Mouse (Mus musculus) limb, embryonic 10.5 days (tissue): ENCODE data around the gene Zc3h18. TPM values are rescaled to one million over a fixed set of nuclear protein-coding genes. Genes with fewer than 3 reads are reported as not detected.

Experiments
- DNase-seq: peaks from one replicate; pipeline ENCODE4 v3.0.0-alpha.2; 2017; ENCODE audit warnings: low spot score
- H3K27ac ChIP-seq: fragments of 300-500 bp; sonication (generic); 2 replicates; pipeline ENCODE4 v1.5.1; 2016; ENCODE audit warnings: mild to moderate bottlenecking
- H3K27me3 ChIP-seq: fragments of 300-500 bp; sonication (generic); 2 replicates; pipeline ENCODE4 v1.6.1; 2016; ENCODE audit warnings: low read depth, mild to moderate bottlenecking; ENCODE audit not compliant: poor library complexity, severe bottlenecking
- H3K36me3 ChIP-seq: fragments of 300-500 bp; sonication (generic); 2 replicates; pipeline ENCODE4 v1.6.1; 2016; ENCODE audit warnings: mild to moderate bottlenecking, moderate library complexity
- H3K4me1 ChIP-seq: fragments of 300-500 bp; sonication (generic); 2 replicates; pipeline ENCODE4 v1.6.1; 2016
- H3K4me3 ChIP-seq: fragments of 300-500 bp; sonication (generic); 2 replicates; pipeline ENCODE4 v1.5.1; 2016; ENCODE audit warnings: mild to moderate bottlenecking, moderate library complexity
- H3K9me3 ChIP-seq: fragments of 300-500 bp; sonication (generic); replicated peaks from 2 replicates; pipeline ENCODE4 v1.6.1; 2016; ENCODE audit warnings: mild to moderate bottlenecking
- WGBS: fragments of 180-500 bp; shearing (Covaris S2); methylation state at CpG from one replicate; pipeline ENCODE4 v1.1.7; 2016; 5-methylcytosine and 5-hydroxymethylcytosine counted together
- polyA plus RNA-seq: library from polyadenylated mRNA; unstranded; fragments of >200 nt; fragmentation: Nextera tagmentation; extraction: Ambion mirVana; gene quantifications from 2 replicates; pipeline ENCODE4 v1.2.1, GENCODE M21; 2016

Gene Zc3h18
- polyA plus RNA-seq, 1 experiment from 2014 or later = 84.2 TPM

DNA sequence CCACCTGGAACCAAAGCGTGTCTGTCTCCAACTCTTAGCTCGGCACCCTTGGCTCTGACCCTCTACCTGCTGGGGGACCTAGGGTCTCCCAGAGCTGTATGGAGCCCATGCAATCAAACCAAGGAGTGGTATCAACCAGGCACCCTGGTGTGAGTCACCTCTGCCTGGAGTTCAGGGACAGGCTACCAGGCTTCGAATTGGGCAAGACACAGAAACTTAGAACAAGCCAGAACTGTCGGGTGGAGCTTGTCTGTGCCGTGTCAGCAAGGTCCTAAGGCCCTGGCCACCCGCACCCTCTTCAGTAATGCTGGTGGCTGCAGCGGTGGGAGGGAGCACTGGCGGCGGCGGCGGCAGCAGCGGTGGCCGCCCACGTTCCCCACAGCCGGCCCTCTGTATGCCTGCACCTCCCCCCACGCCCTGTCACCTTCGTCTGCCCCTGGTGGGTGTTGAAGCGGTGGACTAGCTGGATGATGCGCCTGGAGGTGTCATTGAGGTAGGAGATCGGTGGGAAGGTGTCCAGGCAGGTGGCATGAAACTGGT, 60.2 kb downstream of the Zc3h18 start:
- peaks cover 71% of the 10 kb centered on the region for H3K36me3 ChIP-seq
- H3K4me3 ChIP-seq = no peak overlapping the region
- WGBS = 89% methylated on average over 20 of the region's 20 CpGs

DNA sequence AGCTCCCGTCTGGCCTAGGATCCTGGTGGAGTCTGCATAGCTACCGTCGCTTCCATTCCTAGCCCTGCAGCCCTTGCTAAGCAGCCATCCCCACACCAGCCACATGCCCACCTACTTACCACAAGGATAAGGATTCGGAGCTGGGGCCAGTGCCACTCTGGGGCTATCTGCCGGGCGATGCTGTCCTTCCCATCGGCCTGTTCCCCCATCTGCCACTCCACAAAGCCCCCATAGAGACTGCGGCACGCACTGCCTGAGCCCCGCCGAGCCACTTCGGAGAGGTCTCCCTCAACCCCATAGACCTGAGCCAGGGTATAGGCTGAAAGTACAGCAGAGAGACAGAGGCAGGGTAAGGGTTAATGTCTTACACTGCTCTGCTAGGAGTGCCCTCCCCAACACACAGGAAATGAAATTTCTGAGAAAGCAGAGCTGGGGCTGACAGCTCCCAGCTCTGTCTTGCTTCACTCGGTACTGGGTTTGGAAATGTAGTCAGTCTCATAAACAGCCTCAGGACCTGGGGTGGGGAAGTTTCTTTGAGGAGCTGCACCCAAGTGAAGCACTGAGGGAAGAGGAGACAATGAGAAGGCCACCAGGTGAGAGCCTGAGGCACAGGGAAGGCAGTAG, 61.4 kb downstream of the Zc3h18 start:
- H3K4me3 ChIP-seq = no peak overlapping the region
- DNase-seq = no peak
- H3K27me3 ChIP-seq = no peaks in the 10 kb centered on the region
- H3K4me1 ChIP-seq = peaks cover 25% of the 10 kb centered on the region
- H3K9me3 ChIP-seq = no peaks in the 10 kb centered on the region
- peaks cover 71% of the 10 kb centered on the region for H3K36me3 ChIP-seq
- H3K27ac ChIP-seq = peak overlapping the region; percentile 50
- WGBS = 90% methylated on average over 13 of the region's 13 CpGs

More for the DNA sequence above, 60.2 kb downstream of the Zc3h18 start:
- H3K27me3 ChIP-seq = no peaks in the 10 kb centered on the region
- no peaks in the 10 kb centered on the region for H3K9me3 ChIP-seq
- no peak for DNase-seq
- no peak overlapping the region for H3K27ac ChIP-seq
- H3K4me1 ChIP-seq = peaks cover 30% of the 10 kb centered on the region

DNA sequence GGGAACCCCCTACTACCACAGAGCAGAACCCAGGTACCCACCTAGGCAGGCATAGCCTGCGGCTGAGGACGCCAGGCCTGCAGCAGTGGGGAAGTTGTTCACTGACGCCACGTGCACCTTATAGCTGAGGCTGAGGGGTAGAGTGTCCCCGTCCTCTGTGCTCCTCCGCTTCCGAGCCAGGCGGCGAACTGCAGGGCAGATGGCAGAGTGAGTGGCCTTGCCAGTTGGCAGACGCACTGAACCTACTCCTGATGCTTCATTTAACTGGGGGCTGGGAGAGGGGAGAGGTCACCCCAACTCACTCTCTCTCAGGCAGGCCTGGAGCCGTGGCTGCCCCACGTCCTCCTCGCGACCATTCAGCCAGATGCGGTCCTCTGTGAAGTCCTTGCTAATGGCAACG, 62.9 kb downstream of the Zc3h18 start:
- DNase-seq = no peak
- 97% methylated on average over 16 of the region's 16 CpGs for WGBS
- H3K4me1 ChIP-seq = peaks cover 23% of the 10 kb centered on the region
- H3K36me3 ChIP-seq = peaks cover 58% of the 10 kb centered on the region
- H3K27ac ChIP-seq = no peak overlapping the region
- H3K4me3 ChIP-seq = no peak overlapping the region
- H3K9me3 ChIP-seq = no peaks in the 10 kb centered on the region
- H3K27me3 ChIP-seq = no peaks in the 10 kb centered on the region

DNA sequence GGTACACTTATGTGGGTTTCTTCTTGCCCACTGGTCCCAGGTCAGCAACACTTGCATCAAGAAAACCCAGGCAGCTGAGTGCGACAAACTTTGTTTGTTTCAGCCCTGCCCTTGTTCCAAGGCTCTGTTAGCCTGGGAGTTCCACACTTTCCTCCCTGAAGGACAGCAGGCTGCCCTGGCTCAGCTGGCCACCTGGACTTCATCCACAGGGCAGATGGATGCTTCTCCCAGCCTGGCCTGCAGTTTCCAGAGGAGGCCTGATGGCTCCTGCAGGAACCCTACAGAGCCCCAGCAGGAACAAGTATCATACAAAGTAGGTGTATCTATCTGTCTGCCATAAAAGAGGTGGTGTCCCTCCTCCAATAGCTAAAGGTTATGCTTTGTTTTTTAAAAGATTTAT, 64.9 kb downstream of the Zc3h18 start:
- Histone ChIP-seq H3K4me3 (no peak overlapping the region), H3K27ac (no peak overlapping the region), H3K27me3 (no peaks in the 10 kb centered on the region), H3K36me3 (peaks cover 38% of the 10 kb centered on the region), H3K9me3 (no peaks in the 10 kb centered on the region), H3K4me1 (peaks cover 38% of the 10 kb centered on the region)
- no peak for DNase-seq
- 97% methylated on average over 1 of the region's 1 CpGs for WGBS

DNA sequence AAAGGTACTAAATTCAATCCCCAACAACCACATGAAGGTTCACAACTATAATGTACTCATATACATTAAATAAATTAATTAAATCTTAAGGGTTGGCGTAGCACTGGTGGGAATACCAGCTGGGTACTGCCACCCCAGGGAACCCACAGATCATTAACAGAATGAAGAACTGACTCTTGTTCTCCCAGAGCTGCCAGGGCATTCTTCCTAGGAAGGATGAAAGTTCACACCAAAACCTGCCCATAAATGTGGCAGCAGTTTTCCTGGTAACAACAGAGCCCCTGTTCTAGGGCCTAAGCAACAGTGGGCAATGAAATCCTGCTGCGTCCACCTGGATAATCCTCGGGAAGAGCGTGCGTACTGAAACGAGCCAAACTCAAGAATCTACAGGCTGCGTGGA, 65.9 kb downstream of the Zc3h18 start:
- H3K9me3 ChIP-seq = no peaks in the 10 kb centered on the region
- H3K27me3 ChIP-seq = no peaks in the 10 kb centered on the region
- DNase-seq = no peak
- H3K27ac ChIP-seq = peak overlapping the region; percentile 94
- peaks cover 37% of the 10 kb centered on the region for H3K4me1 ChIP-seq
- H3K4me3 ChIP-seq = peak overlapping the region; percentile 69
- WGBS = 30% methylated on average over 7 of the region's 7 CpGs
- peaks cover 28% of the 10 kb centered on the region for H3K36me3 ChIP-seq

DNA sequence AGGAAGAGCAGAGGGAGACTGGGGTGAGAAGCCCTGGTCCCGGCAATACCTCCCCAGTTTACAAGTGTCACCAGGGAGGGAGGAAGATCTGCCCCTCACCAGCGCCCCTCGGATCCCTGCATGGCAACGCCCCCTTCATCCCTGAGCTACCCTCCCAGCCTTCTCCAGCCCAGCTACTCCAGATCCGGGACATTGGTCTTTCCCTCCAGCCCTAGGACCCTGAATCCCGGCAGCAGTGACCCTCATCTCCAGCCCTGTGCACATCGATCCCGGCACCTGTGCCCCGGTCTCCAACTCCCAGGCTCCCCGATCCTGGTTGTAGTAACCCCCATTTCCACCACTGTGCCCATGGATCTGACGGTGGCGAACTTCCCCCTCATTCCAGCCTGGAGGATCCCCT, 66.4 kb downstream of the Zc3h18 start:
- no peak for DNase-seq
- H3K36me3 ChIP-seq = peaks cover 24% of the 10 kb centered on the region
- no peaks in the 10 kb centered on the region for H3K9me3 ChIP-seq

DNA sequence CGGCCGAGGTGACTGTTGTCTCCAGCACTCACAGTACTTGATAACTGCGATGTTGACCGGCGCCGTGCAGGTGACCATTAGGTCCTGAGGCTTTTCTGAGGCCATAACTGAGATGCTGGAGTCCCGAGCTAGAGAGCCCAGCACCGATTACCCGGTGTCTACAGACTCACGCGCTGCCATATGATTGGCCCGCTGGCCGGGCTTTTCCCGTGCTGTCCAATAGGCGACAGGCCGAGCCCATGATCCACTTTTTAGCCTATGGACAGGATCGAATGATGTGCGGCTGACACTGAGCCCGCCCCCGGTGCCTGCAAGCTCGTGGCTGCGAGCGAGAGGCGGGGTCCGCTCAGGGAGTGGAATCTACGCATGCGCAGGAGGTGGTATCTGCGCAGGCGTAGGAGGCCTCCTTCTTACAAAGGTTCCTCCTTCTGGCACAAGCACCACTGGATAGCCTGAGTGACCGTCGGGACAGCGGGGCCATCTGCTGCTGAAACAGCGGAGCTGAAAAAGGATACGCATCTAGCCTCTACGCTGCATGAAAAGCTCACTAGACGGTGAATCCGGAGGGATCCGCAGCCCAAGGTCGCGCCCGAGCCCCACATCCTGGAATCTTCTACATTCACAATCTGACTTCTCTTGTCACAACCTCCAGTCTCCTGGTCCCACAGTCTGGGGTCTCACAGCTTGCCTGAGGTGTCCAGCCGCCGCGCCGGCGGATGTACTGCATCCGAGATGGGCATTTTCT, 67.0 kb downstream of the Zc3h18 start, which contains the start of gene Mvd:
Gene Mvd, minus strand, starts transcription at position 161 of the 745 bp plus-strand sequence.
- H3K4me1 ChIP-seq = peaks cover 28% of the 10 kb centered on the region
- H3K27me3 ChIP-seq = no peaks in the 10 kb centered on the region
- under 1% methylated on average over 47 of the region's 47 CpGs for WGBS

More for the DNA sequence above, 66.4 kb downstream of the Zc3h18 start:
- peak overlapping the region; percentile 69 for H3K4me3 ChIP-seq
- no peaks in the 10 kb centered on the region for H3K27me3 ChIP-seq
- H3K4me1 ChIP-seq = peaks cover 33% of the 10 kb centered on the region
- H3K27ac ChIP-seq = peak overlapping the region; percentile 94
- under 1% methylated on average over 12 of the region's 12 CpGs for WGBS

DNA sequence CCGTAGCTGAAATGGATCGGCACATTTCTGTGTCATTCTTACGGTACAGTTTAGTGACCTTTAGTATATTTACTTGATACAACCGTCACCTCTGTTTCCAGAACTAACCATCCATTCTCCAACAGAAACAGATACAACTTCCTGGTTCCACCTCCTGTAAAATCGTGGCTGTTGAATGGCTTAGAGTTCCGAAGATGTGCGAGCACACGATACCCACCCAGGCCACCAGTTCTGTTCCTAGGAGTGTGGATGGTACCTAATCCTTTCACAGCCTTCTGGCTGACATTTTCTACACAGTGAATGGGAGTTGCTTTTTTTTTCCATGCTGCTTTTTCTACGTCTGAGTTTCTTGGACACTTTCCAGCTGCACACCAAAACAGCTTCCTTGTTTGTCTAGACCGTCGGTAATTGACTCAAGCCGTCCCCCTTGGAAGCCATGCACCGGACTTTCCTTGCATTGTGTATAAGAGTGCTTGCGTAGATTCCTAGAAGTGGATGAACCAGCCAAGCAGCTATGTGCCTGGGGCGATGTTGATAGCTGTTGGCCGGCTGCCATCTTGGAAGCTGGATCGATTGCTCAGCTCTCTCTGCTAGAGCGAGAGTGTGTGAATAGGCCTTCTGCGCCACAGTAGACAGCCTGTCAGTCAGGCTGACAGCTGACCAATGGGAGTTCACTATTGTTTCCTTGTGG, 67.8 kb downstream of the Zc3h18 start:
- H3K36me3 ChIP-seq = peaks cover 9% of the 10 kb centered on the region
- peak overlapping the region; percentile 94 for H3K27ac ChIP-seq
- H3K4me1 ChIP-seq = peaks cover 26% of the 10 kb centered on the region
- H3K9me3 ChIP-seq = no peaks in the 10 kb centered on the region
- DNase-seq = peak; percentile 65
- H3K4me3 ChIP-seq = peak overlapping the region; percentile 69
- 45% methylated on average over 19 of the region's 19 CpGs for WGBS
- H3K27me3 ChIP-seq = no peaks in the 10 kb centered on the region

More for the DNA sequence above, 67.0 kb downstream of the Zc3h18 start, which contains the start of gene Mvd:
- Histone ChIP-seq H3K27ac (peak within 1 kb of the TSS; percentile 94), H3K4me3 (peak within 1 kb of the TSS; percentile 69), H3K9me3 (no peaks in the 10 kb centered on the region), H3K36me3 (peaks cover 17% of the 10 kb centered on the region)
- peak; percentile 97 for DNase-seq

DNA sequence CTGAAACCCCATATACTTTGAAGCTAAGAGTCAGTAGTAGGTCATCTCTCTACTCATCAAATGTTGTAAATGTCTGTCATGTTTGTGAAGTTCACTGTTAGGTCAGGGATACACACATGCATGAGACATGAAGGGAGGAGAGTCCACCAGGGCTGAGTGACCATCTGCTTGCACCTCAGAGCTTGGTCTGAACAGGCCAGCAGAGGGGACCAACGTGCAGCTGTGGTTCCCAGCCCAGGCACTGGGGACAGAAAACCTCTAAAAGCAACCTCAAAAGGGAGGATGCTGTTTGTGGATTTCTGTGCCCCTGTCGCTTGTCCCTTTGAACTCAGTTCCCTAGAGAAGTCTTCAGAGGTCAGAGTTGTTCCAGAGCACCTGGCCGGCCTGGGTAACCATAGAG, 68.8 kb downstream of the Zc3h18 start:
- H3K27me3 ChIP-seq = no peaks in the 10 kb centered on the region
- H3K27ac ChIP-seq = no peak overlapping the region
- 63% methylated on average over 3 of the region's 3 CpGs for WGBS
- H3K9me3 ChIP-seq = no peaks in the 10 kb centered on the region
- no peak for DNase-seq
- H3K4me1 ChIP-seq = peaks cover 26% of the 10 kb centered on the region
- H3K36me3 ChIP-seq = no peaks in the 10 kb centered on the region
- H3K4me3 ChIP-seq = no peak overlapping the region

DNA sequence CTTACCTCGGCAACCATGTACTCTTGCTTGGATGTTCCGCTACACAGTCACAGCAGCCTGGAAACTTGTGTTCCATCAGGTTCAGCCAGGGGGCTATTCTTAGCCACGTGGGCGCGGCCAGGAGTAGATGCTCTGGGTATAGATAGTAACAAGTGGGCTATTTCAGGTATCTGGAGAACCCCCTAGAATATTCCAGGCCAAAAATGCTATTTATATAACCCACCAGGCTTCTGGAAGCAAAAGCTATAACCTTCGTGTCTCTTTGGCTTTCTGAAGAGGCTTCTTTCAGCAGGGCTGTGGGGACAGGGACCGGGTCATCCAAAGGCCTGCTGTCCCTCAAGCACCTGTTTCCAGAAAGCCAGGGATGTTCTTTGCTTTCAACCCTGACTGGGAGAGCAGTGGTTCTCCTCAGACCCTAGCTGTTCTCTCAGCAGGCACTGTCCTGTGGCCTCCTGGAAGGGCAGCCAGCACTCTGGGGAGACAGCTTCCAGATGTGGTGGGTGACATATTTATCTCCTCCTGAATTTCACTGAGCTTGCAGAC, 74.8 kb downstream of the Zc3h18 start:
- Histone ChIP-seq H3K4me1 (0 out of 2 replicates have a peak, but pooled peaks cover 5% of the 10 kb centered on the region), H3K27me3 (0 out of 2 replicates have a peak, but pooled peaks cover 7% of the 10 kb centered on the region), H3K4me3 (no peak overlapping the region), H3K9me3 (no peaks in the 10 kb centered on the region), H3K27ac (no peak overlapping the region), H3K36me3 (no peaks in the 10 kb centered on the region)
- 79% methylated on average over 7 of the region's 7 CpGs for WGBS
- no peak for DNase-seq

DNA sequence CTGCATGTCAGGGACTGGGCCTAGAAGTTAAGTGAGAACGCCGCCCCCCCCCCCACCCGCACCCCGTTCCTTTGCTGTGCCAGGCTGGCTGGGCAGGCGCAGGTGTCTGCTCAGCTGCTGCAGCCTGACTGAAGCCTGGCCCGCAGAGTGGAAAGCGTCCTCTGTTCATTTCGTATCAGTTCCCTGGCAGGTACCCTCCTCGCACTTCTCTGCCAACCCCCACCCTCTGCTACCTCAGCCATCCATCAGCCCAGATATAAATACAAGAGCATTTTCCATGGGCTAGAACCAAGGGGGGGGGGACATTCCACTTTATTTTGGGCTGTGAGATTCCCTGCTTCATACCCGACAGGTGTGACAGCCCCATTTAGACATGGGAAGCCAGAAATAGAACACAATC, 75.7 kb downstream of the Zc3h18 start:
- Histone ChIP-seq H3K36me3 (no peaks in the 10 kb centered on the region), H3K4me3 (no peak overlapping the region), H3K9me3 (no peaks in the 10 kb centered on the region), H3K27ac (no peak overlapping the region), H3K27me3 (peaks cover 16% of the 10 kb centered on the region; the same call in 1 of the 2 replicates), H3K4me1 (0 out of 2 replicates have a peak, but pooled peaks cover 5% of the 10 kb centered on the region)
- 87% methylated on average over 10 of the region's 10 CpGs for WGBS
- DNase-seq = no peak

DNA sequence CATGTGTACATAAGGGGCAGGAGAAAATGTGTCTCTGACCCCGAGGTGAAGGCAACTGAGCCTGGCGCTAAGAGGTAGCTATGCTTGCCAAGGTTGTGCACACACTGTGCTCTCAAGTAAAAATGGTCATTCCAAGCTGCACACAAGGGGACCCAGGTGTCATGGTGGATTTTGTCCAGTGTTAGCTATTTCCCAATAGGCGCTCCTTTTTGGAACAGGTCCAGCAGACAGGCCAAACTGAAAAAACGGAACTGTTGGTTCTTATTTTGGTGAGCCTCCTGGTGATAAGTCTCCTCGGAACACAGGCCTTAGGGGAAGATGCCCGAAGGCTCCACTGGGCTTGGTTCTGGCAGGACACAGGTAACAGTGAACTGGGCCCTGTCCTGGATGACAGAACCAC, 78.0 kb downstream of the Zc3h18 start:
- 89% methylated on average over 6 of the region's 6 CpGs for WGBS
- peaks cover 38% of the 10 kb centered on the region for H3K27me3 ChIP-seq
- no peak for DNase-seq
- H3K27ac ChIP-seq = no peak overlapping the region
- 0 out of 2 replicates have a peak, but pooled peaks cover 5% of the 10 kb centered on the region for H3K4me1 ChIP-seq
- no peaks in the 10 kb centered on the region for H3K9me3 ChIP-seq
- H3K4me3 ChIP-seq = no peak overlapping the region
- no peaks in the 10 kb centered on the region for H3K36me3 ChIP-seq
